Mouse (Mus musculus) neural tube, embryonic 14.5 days (tissue): ENCODE measurements at regions not wholly inside any gene's neighbourhood (a gene's known extent, or its start where the extent isn't known, plus 50 kb on each side); places are given as distances from the start of the nearest gene placed in this dataset.

Source experiments
- ATAC-seq: fragments of 200-750 bp; cut with Nextera tagmentation; 2 replicates; pipeline ENCODE4 v1.8.0; 2017; ENCODE audit warnings: low read depth, mild to moderate bottlenecking, moderate TSS enrichment, moderate library complexity
- H3K27ac ChIP-seq: fragments of 300-500 bp; sonication (generic); 2 replicates; pipeline ENCODE4 v1.5.1; 2014; ENCODE audit warnings: low read depth, mild to moderate bottlenecking, control low read depth, low read length, moderate library complexity, mixed read lengths
- H3K27me3 ChIP-seq: fragments of 300-500 bp; sonication (generic); 2 replicates; pipeline ENCODE4 v1.6.1; 2014; ENCODE audit warnings: low read length; ENCODE audit not compliant: control insufficient read depth, insufficient read depth
- H3K36me3 ChIP-seq: fragments of 300-500 bp; sonication (generic); 2 replicates; pipeline ENCODE4 v1.6.1; 2014; ENCODE audit warnings: low read length, mixed read lengths; ENCODE audit not compliant: control insufficient read depth, insufficient read depth
- H3K4me1 ChIP-seq: fragments of 300-500 bp; sonication (generic); 2 replicates; pipeline ENCODE4 v1.6.1; 2014; ENCODE audit warnings: low read length; ENCODE audit not compliant: control insufficient read depth, insufficient read depth
- H3K4me2 ChIP-seq: fragments of 300-500 bp; sonication (generic); 2 replicates; pipeline ENCODE4 v1.6.1; 2014; ENCODE audit warnings: mild to moderate bottlenecking, low read depth, low read length, control low read depth
- H3K4me3 ChIP-seq: fragments of 300-500 bp; sonication (generic); 2 replicates; pipeline ENCODE4 v1.5.1; 2014; ENCODE audit warnings: low read depth, low read length, control low read depth, mixed read lengths
- H3K9ac ChIP-seq: fragments of 300-500 bp; sonication (generic); replicated peaks from 2 replicates; pipeline ENCODE4 v1.6.1; 2014; ENCODE audit warnings: low read depth, mild to moderate bottlenecking, control low read depth, low read length, mixed read lengths
- H3K9me3 ChIP-seq: fragments of 300-500 bp; sonication (generic); 2 replicates; pipeline ENCODE4 v1.6.1; 2016; ENCODE audit warnings: low read length; ENCODE audit not compliant: control insufficient read depth
- WGBS: fragments of 180-500 bp; shearing (Covaris S2); extraction: QIAGEN DNeasy Blood & Tissue Kit; methylation state at CpG from one replicate; pipeline ENCODE4 v1.1.7; 2014; 5-methylcytosine and 5-hydroxymethylcytosine counted together

DNA sequence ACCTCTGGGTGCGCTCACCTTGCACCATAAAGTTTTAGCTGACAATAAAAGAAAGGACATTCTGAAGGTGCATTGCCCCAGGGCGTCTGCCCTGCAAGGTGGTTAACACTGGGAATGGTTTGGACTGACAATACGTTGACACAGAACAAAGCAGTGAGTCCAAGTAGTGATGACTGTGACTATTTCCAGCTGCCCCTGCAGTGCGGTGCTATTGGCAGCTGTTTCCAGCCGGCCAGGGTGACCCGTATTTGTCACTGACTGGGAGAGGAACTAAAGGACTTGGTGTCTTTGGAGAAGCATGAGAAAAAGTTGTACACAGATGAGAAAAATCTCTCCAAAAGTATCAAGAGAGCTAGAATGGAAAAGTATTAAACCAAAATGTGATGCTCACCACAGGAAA lies 52.0 kb upstream of the Vtcn1 start:
- 0 out of 2 replicates have a peak, but pooled peaks cover under 1% of the 10 kb centered on the region for H3K4me1 ChIP-seq
- no peaks in the 10 kb centered on the region for H3K9me3 ChIP-seq
- H3K36me3 ChIP-seq: no peaks in the 10 kb centered on the region
- H3K27ac ChIP-seq: no peak overlapping the region
- no peak overlapping the region for H3K9ac ChIP-seq
- H3K4me2 ChIP-seq: no peak overlapping the region
- H3K27me3 ChIP-seq: no peaks in the 10 kb centered on the region
- no peak overlapping the region for H3K4me3 ChIP-seq
- 56% methylated on average over 6 of the region's 6 CpGs for WGBS
- no peak for ATAC-seq

DNA sequence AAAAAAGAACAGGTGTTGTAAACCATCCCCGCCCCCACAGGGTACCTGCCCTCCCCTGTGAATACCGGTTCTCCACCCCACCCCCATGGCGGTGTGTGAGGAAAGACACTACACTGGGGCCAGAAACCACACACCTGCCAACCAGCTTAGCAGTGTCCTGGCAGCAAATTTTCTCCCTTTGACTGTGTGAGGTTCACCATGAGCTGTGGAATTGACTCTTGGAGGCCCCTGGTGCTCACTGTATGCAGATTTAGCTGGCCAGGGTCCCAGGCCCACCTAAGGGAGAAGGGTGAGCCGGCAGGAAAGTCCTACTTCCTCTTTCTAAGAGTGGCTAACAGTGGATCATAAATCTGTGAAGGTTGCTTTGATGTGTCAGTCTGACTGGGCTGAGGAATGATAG lies 53.9 kb upstream of the Vtcn1 start:
- H3K27me3 ChIP-seq: no peaks in the 10 kb centered on the region
- H3K9me3 ChIP-seq: no peaks in the 10 kb centered on the region
- H3K4me1 ChIP-seq: 0 out of 2 replicates have a peak, but pooled peaks cover 3% of the 10 kb centered on the region
- no peak overlapping the region for H3K4me3 ChIP-seq
- no peak overlapping the region for H3K9ac ChIP-seq
- ATAC-seq: no peak
- H3K4me2 ChIP-seq: no peak overlapping the region
- 81% methylated on average over 4 of the region's 4 CpGs for WGBS
- no peak overlapping the region for H3K27ac ChIP-seq
- no peaks in the 10 kb centered on the region for H3K36me3 ChIP-seq

DNA sequence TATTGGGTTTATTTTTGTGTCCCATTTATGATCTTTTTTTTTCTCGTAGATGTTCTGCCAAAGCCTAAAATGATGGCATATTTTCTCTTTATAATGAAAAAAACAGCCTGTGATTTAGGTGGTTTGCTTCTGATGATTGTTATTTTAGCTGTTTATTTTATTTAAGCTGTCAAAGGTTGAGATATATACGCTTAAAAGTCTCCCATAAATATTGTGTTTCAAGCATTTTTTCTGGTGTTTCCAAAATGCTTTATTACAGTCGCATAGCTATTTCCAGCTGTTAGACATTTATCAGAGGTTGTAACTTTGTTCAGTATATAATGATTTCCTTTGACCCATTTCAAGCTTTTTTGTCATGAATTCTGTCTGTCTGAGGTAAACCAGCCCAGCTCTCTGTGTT lies 54.4 kb upstream of the Vtcn1 start:
- Histone ChIP-seq H3K9ac (no peak overlapping the region), H3K36me3 (no peaks in the 10 kb centered on the region), H3K27ac (no peak overlapping the region), H3K27me3 (no peaks in the 10 kb centered on the region), H3K4me2 (no peak overlapping the region), H3K4me3 (no peak overlapping the region), H3K9me3 (no peaks in the 10 kb centered on the region), H3K4me1 (0 out of 2 replicates have a peak, but pooled peaks cover 3% of the 10 kb centered on the region)
- WGBS: 84% methylated on average over 3 of the region's 3 CpGs
- no peak for ATAC-seq

GRCm38 (mm10) chr3:100769146-100769545 lies 56.1 kb upstream of the Vtcn1 start:
- Histone ChIP-seq H3K4me1 (0 out of 2 replicates have a peak, but pooled peaks cover 3% of the 10 kb centered on the region), H3K4me3 (no peak overlapping the region), H3K9ac (no peak overlapping the region), H3K36me3 (no peaks in the 10 kb centered on the region), H3K27ac (no peak overlapping the region), H3K4me2 (no peak overlapping the region), H3K9me3 (no peaks in the 10 kb centered on the region), H3K27me3 (no peaks in the 10 kb centered on the region)
- 92% methylated on average over 4 of the region's 4 CpGs for WGBS
- ATAC-seq: no peak

GRCm38 (mm10) chr3:100768170-100768624 lies 57.1 kb upstream of the Vtcn1 start:
- no peak overlapping the region for H3K9ac ChIP-seq
- H3K4me3 ChIP-seq: no peak overlapping the region

GRCm38 (mm10) chr3:100765323-100765722 lies 59.9 kb upstream of the Vtcn1 start:
- no peaks in the 10 kb centered on the region for H3K27me3 ChIP-seq
- H3K9ac ChIP-seq: no peak overlapping the region
- no peak overlapping the region for H3K4me2 ChIP-seq
- H3K4me3 ChIP-seq: no peak overlapping the region
- no peaks in the 10 kb centered on the region for H3K36me3 ChIP-seq
- no peak for ATAC-seq
- no peak overlapping the region for H3K27ac ChIP-seq
- WGBS: 89% methylated on average over 7 of the region's 7 CpGs
- 0 out of 2 replicates have a peak, but pooled peaks cover 3% of the 10 kb centered on the region for H3K4me1 ChIP-seq
- H3K9me3 ChIP-seq: no peaks in the 10 kb centered on the region

More at GRCm38 (mm10) chr3:100768170-100768624, 57.1 kb upstream of the Vtcn1 start:
- Histone ChIP-seq H3K4me1 (0 out of 2 replicates have a peak, but pooled peaks cover 3% of the 10 kb centered on the region), H3K27ac (peak overlapping the region; percentile 44; the same call in 1 of the 2 replicates), H3K4me2 (0 out of 2 replicates have a peak overlapping the region, but pooled peaks have one; percentile 20), H3K27me3 (no peaks in the 10 kb centered on the region), H3K9me3 (no peaks in the 10 kb centered on the region), H3K36me3 (no peaks in the 10 kb centered on the region)
- 37% methylated on average over 15 of the region's 15 CpGs for WGBS
- peak; percentile 72; the same call in 1 of the 2 replicates for ATAC-seq

GRCm38 (mm10) chr3:100762895-100763294 lies 62.4 kb upstream of the Vtcn1 start:
- no peak for ATAC-seq
- Histone ChIP-seq H3K27me3 (no peaks in the 10 kb centered on the region), H3K9me3 (no peaks in the 10 kb centered on the region), H3K4me1 (no peaks in the 10 kb centered on the region), H3K4me3 (no peak overlapping the region), H3K36me3 (no peaks in the 10 kb centered on the region), H3K27ac (no peak overlapping the region), H3K9ac (no peak overlapping the region), H3K4me2 (no peak overlapping the region)

DNA sequence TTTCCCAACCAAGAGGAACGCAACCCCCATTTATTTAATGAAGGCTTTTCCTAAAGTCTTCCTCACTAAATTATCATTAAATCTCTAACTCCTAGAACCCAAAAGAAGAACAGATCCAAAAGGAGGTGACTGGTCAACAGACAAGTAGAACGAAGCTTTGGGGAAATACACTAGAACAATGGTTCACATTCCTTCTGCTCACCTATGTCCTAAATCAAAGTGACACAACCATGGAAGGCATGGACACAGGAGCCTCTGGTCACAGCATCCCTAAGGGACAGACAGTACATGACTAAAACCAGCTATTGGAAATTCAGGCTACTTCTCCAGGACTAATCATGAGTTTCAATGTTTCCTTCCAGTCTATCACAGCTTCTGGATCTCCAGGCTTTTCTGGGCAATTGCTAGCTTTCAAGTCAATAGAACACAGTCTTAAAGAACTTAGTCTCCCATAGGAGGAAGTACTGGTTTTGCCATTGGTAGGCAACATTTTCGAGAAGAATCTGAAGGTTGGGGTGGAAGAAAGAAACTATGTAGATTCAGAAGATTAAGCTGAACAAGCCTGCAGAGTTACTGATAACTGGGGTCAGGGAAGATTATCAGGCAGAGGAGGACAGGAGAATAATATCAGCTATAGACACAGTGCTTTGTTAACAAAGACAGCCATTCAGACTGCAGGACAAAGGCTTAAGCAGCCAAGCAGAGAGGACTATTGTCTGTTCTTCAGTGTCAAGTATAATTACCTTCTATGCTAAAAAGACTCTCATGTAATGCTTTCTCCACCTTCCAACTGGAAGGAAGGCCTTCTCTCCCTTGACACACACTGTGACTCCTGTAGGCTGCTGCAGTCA lies 65.9 kb upstream of the Vtcn1 start:
- Histone ChIP-seq H3K9me3 (no peaks in the 10 kb centered on the region), H3K27me3 (no peaks in the 10 kb centered on the region), H3K9ac (no peak overlapping the region), H3K4me1 (no peaks in the 10 kb centered on the region), H3K4me2 (no peak overlapping the region), H3K36me3 (no peaks in the 10 kb centered on the region), H3K27ac (no peak overlapping the region), H3K4me3 (no peak overlapping the region)
- WGBS: 77% methylated on average over 3 of the region's 3 CpGs
- ATAC-seq: no peak

GRCm38 (mm10) chr3:100754677-100755076 lies 69.4 kb upstream of the Man1a2 start:
- 71% methylated on average over 1 of the region's 1 CpGs for WGBS
- no peaks in the 10 kb centered on the region for H3K36me3 ChIP-seq
- H3K4me3 ChIP-seq: no peak overlapping the region
- H3K27ac ChIP-seq: no peak overlapping the region
- no peak for ATAC-seq
- no peak overlapping the region for H3K9ac ChIP-seq
- H3K4me1 ChIP-seq: no peaks in the 10 kb centered on the region
- no peak overlapping the region for H3K4me2 ChIP-seq
- no peaks in the 10 kb centered on the region for H3K9me3 ChIP-seq
- no peaks in the 10 kb centered on the region for H3K27me3 ChIP-seq
